Mouse (Mus musculus) central nervous system, embryonic 14 days (tissue): ENCODE measurements around the gene Rpap2. TPM values are rescaled to one million over a fixed set of nuclear protein-coding genes. Genes with fewer than 3 reads are reported as not detected.

Experiments
- polyA plus RNA-seq: library from polyadenylated mRNA; depleted of rRNA; stranded (reverse); fragments of >200 nt; gene quantifications from 2 replicates; pipeline ENCODE4 v1.2.3, GENCODE M21; 2012; rRNA removed

Rpap2 gene
- polyA plus RNA-seq = 12.2 and 12.5 TPM in 2 replicates

GRCm38 (mm10) chr5:107597301-107598077 lies at the start of gene Rpap2, which contains the start of gene Glmn:
Rpap2 (plus strand) TSS chr5:107597373.
Glmn (minus strand) TSS chr5:107597888.

Other genes starting within 250 kb of the Rpap2 start
- 2.2 and 3.1 TPM in 2 replicates for gene Ephx4, start 194.6 kb upstream of the Rpap2 start, polyA plus RNA-seq
- gene Lpcat2b, start 165.8 kb upstream of the Rpap2 start, polyA plus RNA-seq = not detected in 2 replicates
- 14.2 and 15.9 TPM in 2 replicates for gene Btbd8, start 159.4 kb upstream of the Rpap2 start, polyA plus RNA-seq
- 0.21 TPM in 2 replicates for gene Gm42669, start 89.8 kb upstream of the Rpap2 start, polyA plus RNA-seq
- gene 1700028K03Rik, start 62.7 kb upstream of the Rpap2 start, polyA plus RNA-seq = 0.06 and 0.09 TPM in 2 replicates
- gene Glmn, start 515 bp downstream of the Rpap2 start, polyA plus RNA-seq = 19.7 and 20.6 TPM in 2 replicates
- 0.16 and 0.33 TPM in 2 replicates for gene Gfi1, start 128.7 kb downstream of the Rpap2 start, polyA plus RNA-seq
- not detected in 2 replicates for gene Ube2d2b, start 232.7 kb downstream of the Rpap2 start, polyA plus RNA-seq